Mouse (Mus musculus) layer of hippocampus, postnatal 36 days (tissue): ENCODE measurements around the gene Atg9a. TPM values are rescaled to one million over a fixed set of nuclear protein-coding genes. Genes with fewer than 3 reads are reported as not detected.

ENCODE experiments used
- DNase-seq, 2 experiments: peaks; one replicate each; pipeline ENCODE4 v3.0.0; 2022
- microRNA-seq, 2 experiments: library from miRNA; unstranded; fragments of <30 nt; microRNA quantifications; one replicate each; pipeline ENCODE4 v1.2.0; 2021
- total RNA-seq, 2 experiments: library from RNA; stranded (reverse); gene quantifications; 2 replicates each; pipeline ENCODE4 v1.2.3; 2021

Gene Atg9a
- total RNA-seq, 2 experiments from 2014 or later = 113 to 114 TPM

DNA sequence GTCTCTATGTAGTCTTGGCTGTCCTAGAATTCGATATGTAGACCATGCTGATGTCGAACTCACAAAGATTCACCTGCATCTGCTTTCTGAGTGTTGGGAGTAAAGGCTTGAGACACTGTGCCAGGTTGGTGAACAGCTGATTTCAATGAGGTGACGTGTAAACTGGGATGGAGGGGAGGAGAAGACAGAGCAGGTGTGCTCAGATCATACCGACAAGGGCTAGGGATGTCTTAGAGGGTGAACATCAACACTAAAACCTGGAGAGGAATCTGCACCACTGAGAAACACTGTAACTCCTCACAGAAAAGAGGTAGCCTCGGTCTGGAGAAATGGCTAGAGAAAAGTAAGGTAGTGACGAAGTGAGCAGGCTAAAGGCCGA, 23.9 kb downstream of the Atg9a start:
- no peak for DNase-seq

DNA sequence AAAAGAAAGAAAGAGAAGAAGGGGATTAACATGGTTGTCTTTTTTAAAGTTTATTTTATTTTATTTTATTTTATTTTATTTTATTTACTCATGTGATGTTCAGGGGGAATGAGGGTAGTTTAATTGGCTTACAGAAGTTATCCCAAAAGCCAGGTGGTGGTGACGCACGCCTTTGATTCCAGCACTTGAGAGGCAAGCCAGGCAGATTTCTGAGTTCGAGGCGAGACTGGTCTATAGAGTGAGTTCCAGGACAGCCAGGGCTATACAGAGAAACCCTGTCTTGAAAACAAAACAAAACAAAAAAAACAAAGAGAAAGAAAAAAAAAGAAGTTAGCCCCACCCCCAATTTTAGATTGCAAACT, 31.8 kb downstream of the Atg9a start:
- DNase-seq = no peak

DNA sequence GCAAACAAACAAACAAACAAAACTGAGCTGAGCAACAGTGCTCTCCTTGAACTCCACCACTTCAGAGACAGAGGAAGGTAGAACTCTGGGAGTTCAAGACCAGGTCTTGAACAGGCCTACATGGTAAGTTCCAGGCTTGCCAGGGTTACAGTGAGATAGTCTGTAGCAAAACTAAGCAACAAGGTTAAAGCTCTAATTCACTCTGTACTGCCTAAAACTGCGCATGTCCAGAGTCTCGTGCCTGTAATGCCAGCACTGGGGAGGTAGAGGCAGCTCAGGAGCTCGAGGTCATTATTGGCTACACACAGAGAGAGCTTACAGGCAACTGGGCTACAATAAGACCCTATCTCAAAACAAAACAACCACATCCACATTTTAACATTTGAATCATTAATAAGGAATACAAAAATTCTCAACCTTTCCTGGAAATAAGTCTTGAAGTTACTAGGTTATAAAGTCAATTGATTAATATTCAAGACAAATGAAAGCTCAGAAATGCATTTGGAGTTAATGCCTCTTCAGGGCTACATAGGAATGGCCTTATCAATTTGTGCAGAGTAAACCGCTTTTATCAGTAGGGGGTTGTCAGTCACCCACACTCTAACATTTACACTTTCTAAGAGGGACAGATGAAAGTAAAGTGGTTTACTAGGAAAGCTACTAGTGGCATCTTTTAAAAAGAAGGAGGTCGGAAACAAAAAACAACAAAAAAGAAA, 32.3 kb downstream of the Atg9a start:
- DNase-seq = no peak

DNA sequence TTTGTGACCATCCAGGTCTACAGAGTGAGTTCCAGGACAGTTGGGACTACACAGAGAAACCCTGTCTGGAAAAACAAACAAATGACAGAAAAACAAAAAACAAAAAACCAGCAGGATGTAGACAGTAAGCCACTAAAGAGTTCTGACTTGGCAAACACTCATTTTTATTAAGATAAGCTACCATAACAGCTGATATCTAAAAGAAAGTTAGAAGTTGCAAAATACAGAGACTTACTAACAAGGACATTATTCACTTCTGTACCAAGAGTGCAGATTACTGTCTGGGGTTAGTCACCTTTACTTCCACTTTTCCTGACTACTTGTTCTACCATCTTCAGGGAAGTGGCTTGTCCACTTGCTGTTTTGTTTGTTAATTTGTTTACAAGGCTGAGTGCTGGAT, 33.0 kb downstream of the Atg9a start:
- DNase-seq = no peak

DNA sequence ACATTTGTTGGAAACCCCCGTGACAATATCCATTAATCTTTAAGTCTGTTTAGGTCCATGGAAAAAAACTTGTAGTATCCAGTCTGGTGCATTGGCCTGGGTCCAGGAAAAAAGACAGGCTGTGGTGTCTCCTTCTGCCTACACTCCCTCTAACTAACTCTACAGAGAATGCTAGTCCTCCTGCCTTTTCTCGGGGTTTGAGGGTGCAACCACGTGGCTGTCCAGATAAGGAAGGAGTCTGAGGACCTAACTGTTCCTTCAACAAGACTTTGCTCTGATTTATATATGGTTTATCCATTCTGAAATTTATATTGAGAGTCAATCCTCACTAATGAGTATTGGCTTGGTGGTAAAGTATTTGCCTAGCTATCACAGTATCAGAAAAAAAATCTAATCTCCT, 36.2 kb downstream of the Atg9a start:
- DNase-seq = no peak

DNA sequence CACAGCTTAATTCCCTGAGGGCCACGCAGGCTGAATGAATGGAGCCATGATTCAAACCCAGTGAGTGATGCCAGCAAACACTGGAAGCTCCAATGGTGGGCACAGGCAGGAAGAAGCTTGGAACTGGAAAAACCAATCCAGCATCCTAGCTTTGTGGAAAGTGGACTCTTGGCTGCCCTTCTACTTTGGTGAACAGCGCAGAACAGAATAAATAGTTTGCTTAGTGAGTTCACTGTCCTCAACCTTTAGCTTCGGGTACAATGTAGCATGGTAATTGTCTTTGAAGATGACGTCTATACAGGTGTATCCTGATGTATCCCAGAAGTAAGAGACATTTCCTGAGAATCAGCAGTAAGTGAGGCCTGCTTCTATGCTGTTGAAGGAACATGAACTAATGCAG, 43.3 kb downstream of the Atg9a start:
- DNase-seq = no peak

DNA sequence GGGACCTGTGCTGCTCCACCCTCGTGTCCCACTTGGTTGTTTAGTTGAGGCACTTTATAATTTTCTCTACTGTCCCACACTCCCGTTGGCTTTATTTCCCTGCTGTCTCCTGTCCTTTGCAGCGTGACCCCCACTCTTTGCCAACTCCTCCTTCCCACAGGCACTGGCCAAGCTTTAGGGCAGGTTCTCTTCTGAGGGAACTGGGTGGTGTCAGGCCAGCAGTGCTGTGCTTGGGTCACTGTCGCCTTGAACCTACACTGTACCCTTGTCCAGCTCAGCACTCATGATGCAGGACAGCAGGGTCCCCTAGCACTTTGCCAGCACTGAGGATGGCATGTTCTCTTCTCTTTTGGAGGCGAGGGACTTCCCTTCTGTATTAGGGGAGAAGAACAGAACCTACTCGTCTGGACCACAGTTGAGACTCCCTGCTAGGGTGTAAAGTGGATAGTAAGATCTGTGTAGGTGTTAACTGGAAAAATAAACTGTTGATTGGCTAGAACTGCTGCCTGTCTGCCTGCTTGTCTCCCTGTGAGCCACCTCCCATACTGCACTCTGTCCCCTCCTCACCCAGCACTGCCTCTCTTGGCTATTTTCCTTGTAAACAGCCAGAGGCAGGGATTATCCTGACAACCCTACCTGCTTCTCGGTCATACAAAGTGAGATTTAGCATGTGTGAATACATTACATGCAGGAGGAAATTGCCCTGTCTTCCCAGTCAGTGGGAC, 44.4 kb downstream of the Atg9a start:
- no peak for DNase-seq

DNA sequence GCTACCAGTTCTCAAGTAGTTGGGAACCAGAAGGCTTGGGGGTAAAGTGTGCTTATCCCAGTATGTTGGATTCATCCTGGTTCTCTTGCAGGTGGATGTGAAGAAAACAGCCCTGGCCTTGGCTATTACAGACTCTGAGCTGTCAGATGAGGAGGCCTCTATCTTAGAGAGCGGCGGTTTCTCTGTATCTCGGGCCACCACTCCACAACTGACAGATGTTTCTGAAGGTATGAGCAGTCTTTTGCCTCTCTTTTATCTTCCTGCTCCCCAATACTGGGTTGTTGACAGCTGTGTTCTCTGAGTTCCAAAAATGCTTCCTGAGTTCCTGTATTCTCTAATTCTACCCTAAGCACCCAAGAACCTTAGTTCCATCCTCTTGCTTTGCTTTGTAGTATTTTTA, 46.4 kb downstream of the Atg9a start:
- no peak for DNase-seq

DNA sequence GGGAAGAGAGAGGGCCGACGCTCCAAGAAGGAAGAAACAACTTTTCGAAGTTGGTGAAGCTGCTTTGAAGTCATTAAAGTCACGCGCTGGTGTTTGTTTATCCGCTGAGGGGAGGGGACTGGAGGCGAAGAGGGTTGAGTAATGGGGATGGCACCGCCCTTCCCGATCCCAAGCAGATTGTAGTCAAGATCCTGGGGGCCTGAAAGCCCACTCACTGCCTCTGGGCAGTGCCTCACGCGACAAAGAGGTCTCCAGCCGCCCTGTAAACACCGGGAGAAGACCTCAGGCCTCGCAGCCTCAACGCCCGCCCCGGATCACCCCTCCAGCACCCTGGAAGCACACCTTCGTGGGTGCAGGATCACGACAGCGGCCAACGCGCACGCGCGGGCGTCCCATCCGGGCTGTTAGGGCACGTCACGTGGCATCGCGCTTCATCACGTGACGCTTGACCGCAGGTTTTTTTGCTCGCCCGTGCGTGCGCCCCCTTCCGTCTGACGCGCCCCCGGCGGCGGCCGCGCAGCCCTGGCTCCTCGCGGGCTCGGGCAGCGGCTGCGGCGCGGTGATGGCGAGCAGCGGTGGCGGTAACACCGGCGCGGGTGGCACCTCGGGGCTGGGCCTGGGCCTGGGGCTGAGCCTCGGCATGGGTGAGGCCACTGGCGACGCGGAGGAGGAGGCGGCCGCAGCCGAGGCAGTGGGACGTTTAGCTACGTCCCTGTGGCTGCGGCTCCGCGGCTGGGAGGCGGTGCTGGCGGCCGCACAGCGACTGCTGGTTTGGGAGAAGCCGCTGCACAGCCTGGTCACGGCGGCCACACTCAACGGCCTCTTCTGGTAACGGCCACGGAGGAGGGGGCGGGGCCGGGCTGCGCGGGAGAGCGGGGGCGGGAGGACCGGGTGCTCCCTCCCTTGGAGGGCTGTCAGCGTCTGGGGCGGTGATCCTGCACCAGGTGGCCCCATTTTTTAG, 49.4 kb downstream of the Atg9a start, which contains the start of the genes Cnppd1 and Retreg2:
Gene Cnppd1, minus strand, starts transcription at position 411 of the 961 bp plus-strand sequence.
Gene Retreg2, plus strand, starts transcription at position 478 of the 961 bp plus-strand sequence.
- DNase-seq = peak; percentile 96 to 97

DNA sequence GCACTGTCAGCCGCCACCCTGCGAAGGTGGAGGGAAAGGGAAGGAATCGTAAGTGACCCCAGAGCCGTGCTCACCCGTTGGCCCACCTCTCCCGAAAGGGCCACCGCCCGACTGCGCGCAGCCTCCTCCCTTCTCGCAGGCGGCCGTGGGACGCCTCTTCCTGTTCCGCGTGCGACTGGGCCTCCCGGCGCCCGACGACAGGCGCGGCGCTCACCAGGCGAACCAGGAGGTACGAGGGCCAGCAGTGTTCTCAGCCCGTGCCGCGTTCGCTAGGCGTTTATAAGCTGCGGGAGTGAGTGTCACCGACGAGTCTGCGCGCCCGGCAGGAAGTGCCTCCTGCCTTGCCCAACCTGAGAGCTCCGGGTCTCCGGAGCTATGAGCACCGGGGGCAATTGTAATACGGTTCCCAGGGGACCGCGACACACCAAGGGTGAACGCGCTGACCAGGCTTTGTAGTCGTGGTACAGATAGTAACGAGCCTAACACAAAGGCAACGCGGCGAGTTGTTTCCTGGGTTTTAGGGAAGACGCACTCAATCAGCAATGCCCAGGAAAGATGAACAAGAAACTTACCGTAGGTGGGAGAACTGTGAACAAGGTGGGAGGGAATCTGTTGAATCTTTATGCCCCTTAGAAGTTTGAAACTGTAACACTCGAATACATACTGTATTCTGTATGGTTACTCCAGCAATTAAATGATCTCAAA, 50.4 kb downstream of the Atg9a start:
- peak; percentile 49 to 65 for DNase-seq

DNA sequence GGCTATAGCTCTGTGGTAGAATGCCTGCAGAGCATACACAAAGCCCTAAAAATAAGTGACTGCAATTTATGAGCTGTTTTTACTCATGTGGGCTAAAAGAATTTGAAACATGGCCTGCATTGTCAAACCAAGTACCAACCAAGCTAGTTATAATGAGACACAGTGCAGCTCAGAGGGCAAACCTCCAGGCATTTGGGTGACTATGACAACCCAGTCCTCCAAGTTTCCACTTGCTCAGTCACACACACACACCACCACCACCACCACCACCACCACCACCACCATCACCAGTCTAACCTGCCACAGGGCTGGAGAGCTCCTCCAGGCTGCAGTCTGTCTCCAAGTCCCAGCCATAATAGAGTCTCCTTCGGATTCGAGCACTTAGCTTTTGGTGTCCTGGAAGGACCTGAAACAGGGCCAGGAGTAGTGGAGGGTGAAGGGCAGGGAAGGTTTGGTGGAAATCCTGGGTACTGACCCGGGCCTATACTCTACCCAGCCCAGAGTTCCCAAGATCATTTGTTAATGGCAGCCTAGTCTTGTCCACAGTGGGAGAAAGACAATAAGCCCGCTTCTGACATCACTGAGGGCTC, 51.3 kb downstream of the Atg9a start:
- DNase-seq = no peak

DNA sequence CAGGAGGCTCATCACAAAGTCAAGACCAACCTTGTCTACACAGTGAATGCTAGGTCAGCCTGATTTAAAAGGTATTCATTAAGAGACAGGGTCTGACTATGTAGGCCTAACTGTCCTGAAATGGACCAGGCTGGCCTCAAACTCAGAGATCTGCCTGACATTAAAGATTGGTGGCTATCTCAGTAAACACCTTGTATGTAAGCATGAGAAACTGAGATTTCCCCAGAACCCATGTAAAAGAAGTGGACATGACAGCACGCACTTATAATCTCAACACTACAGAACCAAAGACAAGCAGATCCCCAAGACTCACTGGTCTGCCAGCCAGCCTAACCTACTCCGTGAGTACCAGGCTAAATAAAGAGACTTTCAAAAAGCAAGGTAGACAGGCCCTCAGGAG, 53.5 kb downstream of the Atg9a start:
- DNase-seq = no peak

DNA sequence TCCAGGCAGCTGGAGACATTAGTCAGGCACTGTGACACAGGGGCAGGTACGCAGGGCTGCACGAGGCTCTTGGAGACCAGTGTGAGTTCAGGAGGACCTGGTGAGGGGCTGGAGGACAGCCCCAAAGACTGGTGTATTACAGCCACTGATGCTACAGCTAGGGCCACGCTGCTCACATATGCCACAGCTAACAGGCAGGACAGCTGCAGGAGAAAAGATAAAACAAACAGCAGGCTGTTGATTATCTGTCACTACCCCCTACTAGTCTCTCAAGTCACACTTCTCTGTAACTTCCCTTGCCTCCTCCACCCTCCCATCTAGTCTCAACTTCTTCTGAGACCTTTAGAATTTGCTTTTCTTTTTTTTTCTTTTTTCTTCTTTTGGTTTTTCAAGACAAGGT, 55.3 kb downstream of the Atg9a start:
- no peak for DNase-seq

DNA sequence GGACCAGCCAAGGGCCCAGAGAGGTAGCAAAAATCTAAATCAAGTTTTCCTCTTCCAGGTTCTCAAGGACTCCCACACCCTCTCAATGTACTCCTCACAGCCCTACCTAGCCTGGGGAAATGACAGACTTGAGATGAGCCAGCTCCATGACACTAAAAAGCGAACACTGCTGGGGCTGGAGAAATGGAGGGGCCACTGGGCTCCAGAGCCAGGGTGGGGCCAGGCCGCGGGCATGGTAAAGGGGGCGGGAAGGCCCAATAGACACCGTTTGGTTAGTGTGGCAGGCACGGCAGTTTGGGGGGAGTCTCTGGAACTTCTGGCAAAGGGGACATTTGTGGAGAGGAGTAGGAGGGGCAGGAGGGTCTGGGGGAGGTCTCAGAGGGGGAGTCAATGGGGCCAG, 55.7 kb downstream of the Atg9a start:
- no peak for DNase-seq

DNA sequence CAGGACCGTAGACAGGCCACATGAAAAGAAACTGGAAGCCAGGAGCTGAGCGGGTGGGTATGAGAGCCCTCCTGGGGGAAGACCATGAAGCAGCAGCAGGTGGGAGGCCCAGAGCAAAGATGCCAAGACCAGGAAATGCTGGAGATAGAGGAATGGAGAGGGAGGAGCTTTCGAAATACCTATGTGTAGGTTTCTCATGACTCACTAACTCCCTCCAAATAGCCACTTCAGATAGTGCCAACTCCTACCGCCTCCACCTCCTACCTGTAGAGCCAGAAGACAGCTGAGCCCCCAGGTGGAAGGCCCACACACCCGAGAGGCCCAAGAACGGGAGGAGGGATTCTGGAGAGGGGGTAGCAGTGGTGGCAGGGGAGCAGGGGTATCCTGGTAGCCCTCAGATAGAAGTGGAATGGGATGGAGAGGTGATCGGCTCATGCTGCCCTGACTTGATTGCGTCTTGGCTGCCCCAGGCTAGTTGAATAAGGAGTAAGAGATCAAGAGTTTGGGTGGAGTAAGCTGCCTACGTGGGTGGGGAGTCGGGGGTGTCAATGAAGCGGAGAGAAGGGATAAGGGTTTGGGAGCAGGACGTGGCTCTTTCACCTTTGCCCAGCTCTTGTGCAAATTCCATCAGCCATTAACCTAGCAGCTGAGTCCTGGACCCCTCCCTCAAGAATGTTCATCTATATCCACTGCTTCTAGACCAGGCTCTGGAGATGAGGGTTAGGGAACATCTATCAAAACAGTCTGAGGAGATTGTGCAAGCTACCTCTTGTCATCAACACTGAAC, 58.4 kb downstream of the Atg9a start, which contains the start of gene Slc23a3:
Gene Slc23a3, minus strand, starts transcription at position 470 of the 787 bp plus-strand sequence.
- no peak for DNase-seq

Small RNA genes within 50 kb of the gene (microRNA-seq; reads per million reads assigned to microRNA genes)
- gene Gm27943 = 0 reads per million in 2 experiments

Other genes starting within 250 kb of the Atg9a start
- gene Ihh, start 240.5 kb downstream of the Atg9a start, total RNA-seq = under 1 TPM; 0.30 to 0.32 TPM
- 1 to 10 TPM; 2.1 to 2.7 TPM for gene Nhej1, start 67.0 kb downstream of the Atg9a start, total RNA-seq
- under 1 TPM; 0.23 to 0.27 TPM for gene Slc23a3, start 58.3 kb downstream of the Atg9a start, total RNA-seq
- gene Cnppd1, start 49.5 kb downstream of the Atg9a start, total RNA-seq = 10 to 100 TPM; 26.9 to 33.0 TPM
- 100 to 1,000 TPM; 177 to 178 TPM for gene Retreg2, start 49.4 kb downstream of the Atg9a start, total RNA-seq
- 10 to 100 TPM; 31.2 to 36.2 TPM for gene Zfand2b, start 23.6 kb downstream of the Atg9a start, total RNA-seq
- 10 to 100 TPM; 26.1 to 27.2 TPM for gene Abcb6, start 11.8 kb downstream of the Atg9a start, total RNA-seq
- gene Ankzf1, start within 50 bp of the Atg9a start, total RNA-seq = 10 to 100 TPM; 25.4 to 28.1 TPM
- gene Glb1l, start 18.6 kb upstream of the Atg9a start, total RNA-seq = 10 to 100 TPM; 13.0 to 19.1 TPM
- gene Stk16, start 18.6 kb upstream of the Atg9a start, total RNA-seq = 10 to 100 TPM; 88.0 to 89.0 TPM
- gene Tuba4a, start 27.7 kb upstream of the Atg9a start, total RNA-seq = 100 to 1,000 TPM; 517 to 555 TPM
- gene A630095N17Rik, start 39.9 kb upstream of the Atg9a start, total RNA-seq = not detected
- gene Dnajb2, start 44.2 kb upstream of the Atg9a start, total RNA-seq = 10 to 100 TPM; 74.3 to 75.8 TPM
- gene Ptprn, start 72.3 kb upstream of the Atg9a start, total RNA-seq = 100 to 1,000 TPM; 372 to 375 TPM
- gene Resp18, start 86.2 kb upstream of the Atg9a start, total RNA-seq = 100 to 1,000 TPM in 1 of 2 experiments, 10 to 100 TPM in 1; 81.7 to 106 TPM
- gene Dnpep, start 125.8 kb upstream of the Atg9a start, total RNA-seq = 10 to 100 TPM; 39.4 to 46.7 TPM
- gene Des, start 168.1 kb upstream of the Atg9a start, total RNA-seq = 1 to 10 TPM in 1 of 2 experiments, under 1 TPM in 1; 0.72 to 1.1 TPM
- 100 to 1,000 TPM; 166 to 180 TPM for gene Speg, start 183.1 kb upstream of the Atg9a start, total RNA-seq
- 10 to 100 TPM; 63.6 to 73.5 TPM for gene Gmppa, start 243.7 kb upstream of the Atg9a start, total RNA-seq